Mouse (Mus musculus) heart, embryonic 14.5 days (tissue): ENCODE data around the gene Kctd20. TPM values are rescaled to one million over a fixed set of nuclear protein-coding genes. Genes with fewer than 3 reads are reported as not detected.

Experiments
- ATAC-seq: fragments of 200-750 bp; cut with Nextera tagmentation; 2 replicates; pipeline ENCODE4 v1.8.0; 2017; ENCODE audit warnings: low read depth, moderate TSS enrichment; ENCODE audit not compliant: insufficient number of reproducible peaks, insufficient read depth, low FRiP score
- H3K27ac ChIP-seq, 2 experiments: fragments of 200-500 bp in 1 of 2; fragments of 300-500 bp in 1 of 2; sonication (generic) in 1 of 2; replicated peaks in 1 of 2; 2 replicates each; pipeline ENCODE4 v1.5.1; 2012 to 2014; ENCODE audit warnings: low read depth in 2 of 2, low read length in 2 of 2, control low read depth in 1 of 2, mild to moderate bottlenecking in 1 of 2, mixed read lengths in 1 of 2; ENCODE audit not compliant: control insufficient read depth in 1 of 2, insufficient read depth in 1 of 2
- H3K27me3 ChIP-seq: fragments of 300-500 bp; sonication (generic); 2 replicates; pipeline ENCODE4 v1.6.1; 2014; ENCODE audit warnings: mild to moderate bottlenecking, low read length, control low read depth; ENCODE audit not compliant: control insufficient read depth, insufficient read depth
- H3K36me3 ChIP-seq: fragments of 300-500 bp; sonication (generic); 2 replicates; pipeline ENCODE4 v1.6.1; 2014; ENCODE audit warnings: mild to moderate bottlenecking, control low read depth, low read length, mixed read lengths; ENCODE audit not compliant: control insufficient read depth, insufficient read depth
- H3K4me1 ChIP-seq, 2 experiments: fragments of 200-500 bp in 1 of 2; fragments of 300-500 bp in 1 of 2; sonication (generic) in 1 of 2; 2 replicates each; pipeline ENCODE4 v1.6.1; 2012 to 2014; ENCODE audit warnings: low read length in 2 of 2, control low read depth in 1 of 2, mixed read lengths in 1 of 2; ENCODE audit not compliant: control insufficient read depth in 2 of 2, insufficient read depth in 2 of 2
- H3K4me2 ChIP-seq: fragments of 300-500 bp; sonication (generic); 2 replicates; pipeline ENCODE4 v1.6.1; 2014; ENCODE audit warnings: mild to moderate bottlenecking, low read length
- H3K4me3 ChIP-seq, 2 experiments: fragments of 200-500 bp in 1 of 2; fragments of 300-500 bp in 1 of 2; sonication (generic) in 1 of 2; 2 replicates each; pipeline ENCODE4 v1.5.1; 2012 to 2014; ENCODE audit warnings: low read length in 2 of 2, mild to moderate bottlenecking in 2 of 2, control low read depth in 1 of 2, low read depth in 1 of 2, moderate library complexity in 1 of 2; ENCODE audit not compliant: control insufficient read depth in 1 of 2, insufficient read depth in 1 of 2
- H3K9ac ChIP-seq: fragments of 300-500 bp; sonication (generic); 2 replicates; pipeline ENCODE4 v1.6.1; 2014; ENCODE audit warnings: mild to moderate bottlenecking, low read length
- H3K9me3 ChIP-seq: fragments of 300-500 bp; sonication (generic); 2 replicates; pipeline ENCODE4 v1.6.1; 2016; ENCODE audit warnings: low read length, control low read depth; ENCODE audit not compliant: control insufficient read depth
- WGBS: fragments of 180-500 bp; shearing (Covaris S2); extraction: QIAGEN DNeasy Blood & Tissue Kit; methylation state at CpG from one replicate; pipeline ENCODE4 v1.1.7; 2014; 5-methylcytosine and 5-hydroxymethylcytosine counted together
- polyA plus RNA-seq: library from polyadenylated mRNA; unstranded; fragments of >200 nt; fragmentation: Nextera tagmentation; extraction: Ambion mirVana; gene quantifications from 2 replicates; pipeline ENCODE4 v1.2.1, GENCODE M21; 2014

The Kctd20 gene
- polyA plus RNA-seq: 53.2 and 53.5 TPM in 2 replicates

DNA sequence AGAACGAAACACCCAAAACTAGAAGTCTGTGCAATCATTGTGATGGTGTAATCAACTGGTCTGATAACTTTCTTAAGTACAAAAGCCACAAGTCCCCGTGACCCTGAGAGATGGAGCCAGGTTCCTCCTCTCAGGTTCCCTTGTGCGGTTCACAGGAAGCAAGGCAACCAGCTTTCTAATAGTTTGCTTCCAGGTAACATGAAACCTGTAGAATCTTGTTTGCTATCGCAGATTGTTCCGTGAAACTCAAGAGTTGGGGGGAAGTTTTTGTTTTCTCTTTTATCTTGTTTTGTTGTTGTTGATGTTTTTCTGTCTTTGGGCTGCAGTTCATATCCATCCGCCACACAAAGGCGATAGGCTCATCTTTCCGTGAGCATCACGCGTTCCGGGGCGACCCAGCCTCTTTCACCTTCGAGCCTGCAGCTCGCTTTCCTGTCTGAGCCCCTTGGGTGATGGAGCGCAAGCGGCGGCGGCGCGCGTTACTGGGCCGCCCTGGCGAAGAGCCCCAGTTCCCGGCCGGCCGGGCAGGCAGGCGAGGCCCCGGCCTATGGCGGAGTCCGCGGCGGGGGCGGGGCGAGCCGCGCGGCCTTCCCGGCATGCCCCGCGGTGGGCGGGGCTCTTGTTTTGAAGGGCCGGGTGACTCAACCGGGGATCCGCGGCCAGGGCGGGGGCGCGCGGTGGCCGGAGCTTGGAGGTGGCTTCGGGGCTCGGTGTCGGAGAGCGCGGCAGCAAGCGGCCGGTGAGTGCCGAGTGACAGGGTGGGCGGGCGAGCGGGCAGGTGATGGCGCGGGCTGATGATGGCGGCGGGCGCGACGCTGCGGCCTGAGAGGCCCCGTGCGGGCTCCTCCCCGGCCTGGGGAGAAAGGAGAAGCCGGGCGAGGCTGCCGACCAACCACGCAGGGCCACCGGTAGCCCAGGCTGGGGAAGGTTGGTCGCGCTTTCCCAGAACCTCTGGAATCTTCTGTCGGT lies at the start of gene Kctd20:
Kctd20 (plus strand) TSS at position 120 of the 969 bp plus-strand sequence.
- peak; percentile 91 for ATAC-seq
- under 1% methylated on average over 69 of the region's 80 CpGs for WGBS
- H3K4me2 ChIP-seq: peak within 1 kb of the TSS; percentile 78
- peak within 1 kb of the TSS; percentile 94 to 96 for H3K27ac ChIP-seq
- no peaks in the 10 kb centered on the region for H3K27me3 ChIP-seq
- H3K4me3 ChIP-seq: peak within 1 kb of the TSS; percentile 79 to 84
- H3K36me3 ChIP-seq: no peaks in the 10 kb centered on the region
- peaks cover 8% of the 10 kb centered on the region for H3K9me3 ChIP-seq
- peak within 1 kb of the TSS; percentile 92 for H3K9ac ChIP-seq
- H3K4me1 ChIP-seq: peaks cover 5 to 20% of the 10 kb centered on the region in 2 experiments

DNA sequence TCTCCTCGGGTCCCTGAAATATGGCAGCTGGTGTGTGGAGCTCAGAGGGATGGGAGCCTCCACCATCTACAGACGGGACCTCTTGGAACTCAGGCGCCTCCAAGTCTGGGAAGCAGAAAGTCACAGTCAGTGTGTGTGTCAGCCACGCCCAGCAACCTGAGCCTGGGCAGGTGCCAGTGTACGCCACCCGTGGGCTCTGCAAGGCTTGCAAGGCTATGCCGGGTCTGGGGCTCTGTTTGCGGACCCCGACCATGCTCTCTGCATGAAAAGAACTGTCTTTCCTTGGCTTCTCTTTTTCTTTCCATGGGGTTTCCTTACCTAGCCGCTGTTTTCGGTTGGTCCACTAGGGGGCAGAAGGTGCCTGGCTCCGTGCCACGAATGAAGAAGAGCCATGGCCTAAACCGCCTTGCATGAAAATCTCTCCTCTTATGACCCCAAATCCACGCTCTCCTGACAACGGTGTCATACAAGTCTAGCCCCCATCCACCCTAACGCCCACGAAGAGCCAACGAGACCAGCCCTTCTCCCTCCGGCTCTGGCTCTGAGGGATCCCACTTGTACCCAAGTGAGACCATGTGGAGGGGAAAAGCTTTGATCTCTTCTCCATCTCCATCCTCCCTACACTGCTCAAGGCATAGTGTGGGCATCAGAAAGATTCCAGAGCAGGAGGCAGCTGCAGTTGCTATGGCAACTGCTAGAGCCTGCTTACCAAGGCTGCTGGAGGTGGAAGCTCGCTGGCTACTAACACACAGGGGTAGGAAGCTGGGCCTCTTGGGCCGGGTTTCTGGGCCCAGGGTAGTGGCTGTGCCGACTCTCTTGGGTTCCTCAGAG lies 47.0 kb upstream of the Kctd20 start:
- H3K4me1 ChIP-seq: peaks cover 4 to 11% of the 10 kb centered on the region in 2 experiments; a peak in 2 of 4 replicates
- no peak overlapping the region for H3K9ac ChIP-seq
- H3K9me3 ChIP-seq: no peaks in the 10 kb centered on the region
- WGBS: 29% methylated on average over 23 of the region's 23 CpGs
- H3K27me3 ChIP-seq: no peaks in the 10 kb centered on the region
- no peak for ATAC-seq
- no peak overlapping the region for H3K27ac ChIP-seq
- H3K4me2 ChIP-seq: no peak overlapping the region
- H3K4me3 ChIP-seq: no peak overlapping the region
- no peaks in the 10 kb centered on the region for H3K36me3 ChIP-seq

DNA sequence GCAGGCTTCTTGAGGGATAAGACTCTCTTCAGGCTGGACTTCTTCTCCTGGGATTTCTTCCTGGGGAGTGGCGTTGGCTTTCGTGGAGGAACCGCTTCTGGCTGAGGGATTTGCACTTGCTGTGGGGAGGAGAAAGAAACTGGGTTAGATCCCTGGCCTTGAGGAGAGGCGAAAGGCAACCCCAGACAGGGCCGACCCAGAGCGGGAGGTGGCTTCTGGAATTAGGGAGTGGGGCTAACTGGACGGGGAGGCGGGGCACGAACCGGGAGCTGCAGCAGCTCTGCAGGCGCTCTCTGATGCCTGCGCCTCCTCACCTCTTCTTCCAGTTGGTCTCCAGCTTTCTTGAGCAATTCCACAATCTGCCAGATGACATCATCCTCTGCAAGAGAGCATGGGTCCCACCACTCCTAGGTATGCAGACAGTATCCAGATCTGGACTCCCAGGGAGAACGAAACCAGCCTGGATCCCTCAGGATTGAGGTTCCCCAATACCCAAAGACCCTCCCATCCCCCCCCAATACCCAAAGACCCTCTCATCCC lies 46.3 kb upstream of the Kctd20 start:
- no peaks in the 10 kb centered on the region for H3K36me3 ChIP-seq
- no peaks in the 10 kb centered on the region for H3K9me3 ChIP-seq
- H3K9ac ChIP-seq: no peak overlapping the region
- H3K27ac ChIP-seq: no peak overlapping the region
- H3K27me3 ChIP-seq: 0 out of 2 replicates have a peak, but pooled peaks cover under 1% of the 10 kb centered on the region
- no peak for ATAC-seq
- no peak overlapping the region for H3K4me2 ChIP-seq
- no peak overlapping the region for H3K4me3 ChIP-seq
- H3K4me1 ChIP-seq: peaks cover 5 to 11% of the 10 kb centered on the region in 2 experiments; a peak in 2 of 4 replicates
- 66% methylated on average over 13 of the region's 13 CpGs for WGBS

DNA sequence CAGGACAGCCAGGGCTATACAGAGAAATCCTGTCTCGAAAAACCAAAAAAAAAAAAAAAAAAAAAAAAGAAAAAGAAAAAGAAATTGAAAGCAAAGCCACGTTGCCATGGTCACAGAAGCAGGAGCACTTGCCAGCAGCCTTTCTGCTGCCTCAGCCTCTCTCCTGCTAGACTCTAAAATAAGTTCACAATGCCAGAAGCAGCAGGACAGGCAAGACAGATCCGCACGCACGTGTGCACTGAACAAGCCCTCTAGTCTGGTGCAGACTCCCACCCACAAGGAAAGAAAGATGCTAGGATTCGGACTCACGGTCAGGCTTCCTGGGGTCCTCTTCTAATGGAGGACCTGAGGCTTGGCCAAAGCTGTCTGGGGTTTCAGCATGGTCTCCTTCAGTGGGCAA lies 43.8 kb upstream of the Kctd20 start:
- Histone ChIP-seq H3K9ac (no peak overlapping the region), H3K27ac (no peak overlapping the region), H3K36me3 (no peaks in the 10 kb centered on the region), H3K9me3 (no peaks in the 10 kb centered on the region), H3K4me2 (no peak overlapping the region), H3K4me1 (peaks cover 5 to 11% of the 10 kb centered on the region in 2 experiments; a peak in 2 of 4 replicates), H3K27me3 (0 out of 2 replicates have a peak, but pooled peaks cover 4% of the 10 kb centered on the region), H3K4me3 (no peak overlapping the region)
- ATAC-seq: no peak
- 78% methylated on average over 7 of the region's 7 CpGs for WGBS

DNA sequence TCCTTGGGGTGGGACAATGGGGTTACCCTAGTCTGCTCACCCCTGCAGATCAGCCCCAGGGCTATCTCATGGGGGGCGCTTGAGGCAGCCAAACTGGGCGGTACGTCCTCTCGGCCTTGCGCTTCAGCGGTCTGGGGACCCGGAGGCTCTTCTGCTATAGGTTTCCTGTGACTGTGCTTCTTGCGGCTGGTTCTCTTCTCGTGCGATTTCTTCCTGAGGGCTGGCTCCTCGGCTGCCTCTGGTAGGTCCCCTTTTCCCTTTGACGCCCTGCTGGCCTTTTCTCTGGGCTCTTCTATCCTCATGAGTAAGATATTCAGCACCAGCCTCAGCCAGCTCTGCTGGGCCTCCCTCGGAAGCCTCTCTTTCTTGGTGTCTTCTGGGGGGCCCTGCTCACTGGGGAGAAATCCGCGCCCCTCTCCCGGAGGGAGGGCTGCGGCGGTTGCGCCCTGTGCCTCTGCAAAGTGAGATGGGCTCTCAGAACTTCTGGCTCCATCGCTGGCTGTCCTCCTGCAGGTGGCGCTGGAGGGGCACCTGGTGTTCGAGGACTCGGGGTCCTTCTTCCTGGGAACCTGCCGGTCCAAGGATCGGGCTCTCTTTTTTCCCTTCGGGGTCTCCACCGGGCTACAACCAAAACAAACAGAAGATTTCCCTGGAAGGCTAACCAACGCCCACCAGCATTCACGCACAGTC lies 42.4 kb upstream of the Kctd20 start:
- Histone ChIP-seq H3K9ac (peak overlapping the region; percentile 56), H3K36me3 (no peaks in the 10 kb centered on the region), H3K4me1 (peaks cover 5 to 11% of the 10 kb centered on the region in 2 experiments; a peak in 2 of 4 replicates), H3K4me2 (peak overlapping the region; percentile 65), H3K4me3 (peak overlapping the region; percentile 17 to 30; a peak in 3 of 4 replicates), H3K27me3 (0 out of 2 replicates have a peak, but pooled peaks cover 4% of the 10 kb centered on the region), H3K9me3 (no peaks in the 10 kb centered on the region), H3K27ac (no peak overlapping the region)
- no peak for ATAC-seq
- 7% methylated on average over 28 of the region's 29 CpGs for WGBS

DNA sequence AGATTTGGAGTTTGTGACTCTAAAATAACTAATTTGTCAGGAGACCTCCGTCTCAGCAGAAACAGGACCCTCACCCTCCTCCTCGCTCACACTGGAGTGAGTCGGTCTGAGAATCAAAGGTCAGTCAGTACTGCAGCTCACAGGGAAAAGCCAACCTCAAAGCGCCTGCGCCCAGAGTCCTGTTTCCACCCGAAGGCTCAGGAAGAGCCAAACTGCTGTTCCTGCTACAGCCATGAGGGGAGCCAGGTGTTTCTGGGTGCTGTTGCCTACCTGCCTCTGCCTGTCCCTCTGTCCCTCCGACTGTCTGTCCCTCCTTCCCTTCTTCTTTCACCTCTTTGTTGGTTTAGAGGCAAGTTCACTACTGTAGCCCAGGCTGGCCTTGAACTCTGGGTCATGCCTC lies 41.6 kb upstream of the Kctd20 start:
- peak overlapping the region; percentile 65; the same call in 1 of the 2 replicates for H3K4me2 ChIP-seq
- no peak overlapping the region for H3K4me3 ChIP-seq
- H3K4me1 ChIP-seq: peaks cover 5 to 11% of the 10 kb centered on the region in 2 experiments; a peak in 2 of 4 replicates
- 39% methylated on average over 7 of the region's 7 CpGs for WGBS
- no peaks in the 10 kb centered on the region for H3K9me3 ChIP-seq
- H3K27ac ChIP-seq: no peak overlapping the region
- no peak overlapping the region for H3K9ac ChIP-seq
- no peak for ATAC-seq
- H3K36me3 ChIP-seq: no peaks in the 10 kb centered on the region
- H3K27me3 ChIP-seq: 0 out of 2 replicates have a peak, but pooled peaks cover 4% of the 10 kb centered on the region
